Mouse (Mus musculus): Measurements from ENCODE around the gene Igfbp7.
"Not testable (repeated sequence)": the region's sequence is repeated elsewhere in the genome, so short reads cannot be mapped to it uniquely, and the experiment has no call there.

The Igfbp7 gene

GRCm38 (mm10) chr5:77407341-77408298 lies at the start of gene Igfbp7:
Gene Igfbp7 (minus strand): TSS chr5:77408041.
- peak; percentile 71 for DNase-seq (ENCODE audit: low read depth, low spot score)

- DNase-seq (ENCODE audit: low read depth, low spot score), result no peak
Observed at GRCm38 (mm10) chr5:77452103-77452502, 44.3 kb upstream of the Igfbp7 start.

GRCm38 (mm10) chr5:77449531-77449930 lies 41.7 kb upstream of the Igfbp7 start:
- no peak for DNase-seq (ENCODE audit: low read depth, low spot score)

GRCm38 (mm10) chr5:77445431-77445830 lies 37.6 kb upstream of the Igfbp7 start:
- DNase-seq (ENCODE audit: low read depth, low spot score), result no peak

GRCm38 (mm10) chr5:77443889-77444573 lies 36.2 kb upstream of the Igfbp7 start:
- DNase-seq (ENCODE audit: low read depth, low spot score), result no peak

- no peak for DNase-seq (ENCODE audit: low read depth, low spot score)
Observed at GRCm38 (mm10) chr5:77442856-77443623, 35.2 kb upstream of the Igfbp7 start.

- DNase-seq (ENCODE audit: low read depth, low spot score), result no peak
Observed at GRCm38 (mm10) chr5:77436308-77436707, 28.5 kb upstream of the Igfbp7 start.

GRCm38 (mm10) chr5:77434060-77434459 lies 26.2 kb upstream of the Igfbp7 start:
- DNase-seq (ENCODE audit: low read depth, low spot score), result peak; percentile 10

GRCm38 (mm10) chr5:77433561-77433960 lies 25.7 kb upstream of the Igfbp7 start:
- no peak for DNase-seq (ENCODE audit: low read depth, low spot score)

GRCm38 (mm10) chr5:77433119-77433518 lies 25.3 kb upstream of the Igfbp7 start:
- no peak for DNase-seq (ENCODE audit: low read depth, low spot score)

- DNase-seq (ENCODE audit: low read depth, low spot score), result no peak
Observed at GRCm38 (mm10) chr5:77432446-77432845, 24.6 kb upstream of the Igfbp7 start.

GRCm38 (mm10) chr5:77431068-77431467 lies 23.2 kb upstream of the Igfbp7 start:
- no peak for DNase-seq (ENCODE audit: low read depth, low spot score)

GRCm38 (mm10) chr5:77430471-77430870 lies 22.6 kb upstream of the Igfbp7 start:
- DNase-seq (ENCODE audit: low read depth, low spot score), result no peak

GRCm38 (mm10) chr5:77430049-77430448 lies 22.2 kb upstream of the Igfbp7 start:
- DNase-seq (ENCODE audit: low read depth, low spot score), result no peak

GRCm38 (mm10) chr5:77428526-77428925 lies 20.7 kb upstream of the Igfbp7 start:
- no peak for DNase-seq (ENCODE audit: low read depth, low spot score)

- no peak for DNase-seq (ENCODE audit: low read depth, low spot score)
Observed at GRCm38 (mm10) chr5:77427986-77428385, 20.1 kb upstream of the Igfbp7 start.

GRCm38 (mm10) chr5:77425721-77426500 lies 18.1 kb upstream of the Igfbp7 start:
- DNase-seq (ENCODE audit: low read depth, low spot score), result no peak

GRCm38 (mm10) chr5:77419537-77419936 lies 11.7 kb upstream of the Igfbp7 start:
- DNase-seq (ENCODE audit: low read depth, low spot score), result not testable (repeated sequence)

- no peak for DNase-seq (ENCODE audit: low read depth, low spot score)
Observed at GRCm38 (mm10) chr5:77416058-77416457, 8.2 kb upstream of the Igfbp7 start.

GRCm38 (mm10) chr5:77408530-77408929 lies 689 bp upstream of the Igfbp7 start:
- no peak for DNase-seq (ENCODE audit: low read depth, low spot score)

- no peak for DNase-seq (ENCODE audit: low read depth, low spot score)
Observed at GRCm38 (mm10) chr5:77406371-77406871, 1.4 kb downstream of the Igfbp7 start.
